Mouse (Mus musculus): ENCODE measurements around the gene Pop7.

The Pop7 gene

GRCm38 (mm10) chr5:137501709-137502666 is at the start of gene Pop7:
Pop7 (minus strand) TSS chr5:137502518.
- DNase-seq (ENCODE audit: low spot score), result peak; percentile 99

- no peak for DNase-seq (ENCODE audit: low spot score)
Observed at GRCm38 (mm10) chr5:137551119-137551518, 48.8 kb upstream of the Pop7 start.

GRCm38 (mm10) chr5:137549840-137550239 is 47.5 kb upstream of the Pop7 start:
- DNase-seq (ENCODE audit: low spot score), result no peak

- DNase-seq (ENCODE audit: low spot score), result no peak
Observed at GRCm38 (mm10) chr5:137545596-137545995, 43.3 kb upstream of the Pop7 start.

GRCm38 (mm10) chr5:137544926-137545325 is 42.6 kb upstream of the Pop7 start:
- DNase-seq (ENCODE audit: low spot score), result no peak

GRCm38 (mm10) chr5:137541768-137542540 is 39.6 kb upstream of the Pop7 start:
- DNase-seq (ENCODE audit: low spot score), result no peak

GRCm38 (mm10) chr5:137540991-137541390 is 38.7 kb upstream of the Pop7 start:
- no peak for DNase-seq (ENCODE audit: low spot score)

GRCm38 (mm10) chr5:137539291-137539801 is 37.0 kb upstream of the Pop7 start:
- DNase-seq (ENCODE audit: low spot score), result no peak

GRCm38 (mm10) chr5:137537461-137537860 is 35.1 kb upstream of the Pop7 start:
- DNase-seq (ENCODE audit: low spot score), result no peak

- no peak for DNase-seq (ENCODE audit: low spot score)
Observed at GRCm38 (mm10) chr5:137535318-137535717, 33.0 kb upstream of the Pop7 start.

GRCm38 (mm10) chr5:137534762-137535161 is 32.4 kb upstream of the Pop7 start:
- DNase-seq (ENCODE audit: low spot score), result no peak

- peak; percentile 96 for DNase-seq (ENCODE audit: low spot score)
Observed at GRCm38 (mm10) chr5:137533117-137533827, 31.0 kb upstream of the Pop7 start, which contains the start of the genes Epo and Gnb2. Epo (minus strand) TSS chr5:137533242. Gnb2 (minus strand) TSS chr5:137533510.

- DNase-seq (ENCODE audit: low spot score), result no peak
Observed at GRCm38 (mm10) chr5:137532808-137533116, 30.4 kb upstream of the Pop7 start.

GRCm38 (mm10) chr5:137532131-137532807 is 30.0 kb upstream of the Pop7 start:
- no peak for DNase-seq (ENCODE audit: low spot score)

- peak; percentile 55 for DNase-seq (ENCODE audit: low spot score)
Observed at GRCm38 (mm10) chr5:137531414-137532130, 29.3 kb upstream of the Pop7 start.

- DNase-seq (ENCODE audit: low spot score), result peak; percentile 47
Observed at GRCm38 (mm10) chr5:137530588-137531413, 28.5 kb upstream of the Pop7 start.

GRCm38 (mm10) chr5:137530075-137530474 is 27.8 kb upstream of the Pop7 start:
- DNase-seq (ENCODE audit: low spot score), result no peak

- no peak for DNase-seq (ENCODE audit: low spot score)
Observed at GRCm38 (mm10) chr5:137529221-137529995, 27.1 kb upstream of the Pop7 start.

Measured in urinary bladder, postnatal 25 days (tissue).